Mouse (Mus musculus) right cerebral cortex, adult 18-20 months (tissue): ENCODE measurements at regions not wholly inside any gene's neighbourhood (a gene's known extent, or its start where the extent isn't known, plus 50 kb on each side); places are given as distances from the start of the nearest gene placed in this dataset.
A peak's percentile ranks its signal among the peaks of the same experiment; 100 is the strongest.

Experiments used
- DNase-seq: peaks from one replicate; pipeline ENCODE4 v3.0.0; 2022; ENCODE audit warnings: mixed read lengths

GRCm38 (mm10) chr12:44796847-44797246 lies 277.7 kb downstream of the Stxbp6 start:
- DNase-seq: no peak

GRCm38 (mm10) chr12:44750743-44751142 lies 323.8 kb downstream of the Stxbp6 start:
- no peak for DNase-seq

- DNase-seq: peak; percentile 7
Measured at GRCm38 (mm10) chr12:44726767-44727166, 347.7 kb downstream of the Stxbp6 start.
